Mouse (Mus musculus) subcutaneous adipose tissue, adult 2 months (tissue): ENCODE data around the gene Cyth1. TPM values are rescaled to one million over a fixed set of nuclear protein-coding genes. Genes with fewer than 3 reads are reported as not detected.

Source experiments
- polyA plus RNA-seq: library from polyadenylated mRNA; depleted of rRNA; stranded (reverse); fragments of >200 nt; gene quantifications from 2 replicates; pipeline ENCODE4 v1.2.3, GENCODE M21; 2012; ENCODE audit warnings: low replicate concordance; rRNA removed

Cyth1 gene
- 22.3 and 30.7 TPM in 2 replicates for polyA plus RNA-seq

GRCm38 (mm10) chr11:118248150-118249011 lies at the start of gene Cyth1:
Cyth1 (minus strand) TSS chr11:118248592.

GRCm38 (mm10) chr11:118289999-118290889 lies 41.9 kb upstream of the Cyth1 start, which contains the start of gene Usp36:
Usp36 (minus strand) TSS chr11:118290244.

GRCm38 (mm10) chr11:118130534-118130933 lies 117.9 kb downstream of the Cyth1 start, which contains the start of gene Dnah17:
Dnah17 (minus strand) TSS chr11:118130634.

Other genes starting within 250 kb of the Cyth1 start
- gene Dnah17, start 118.0 kb downstream of the Cyth1 start, polyA plus RNA-seq = 0.13 and 0.14 TPM in 2 replicates
- 16.0 and 26.8 TPM in 2 replicates for gene Usp36, start 41.7 kb upstream of the Cyth1 start, polyA plus RNA-seq
- 0.33 and 0.35 TPM in 2 replicates for gene Cep295nl, start 93.9 kb upstream of the Cyth1 start, polyA plus RNA-seq
- gene Timp2, start 107.1 kb upstream of the Cyth1 start, polyA plus RNA-seq = 299 and 366 TPM in 2 replicates
- 618 and 696 TPM in 2 replicates for gene Lgals3bp, start 153.5 kb upstream of the Cyth1 start, polyA plus RNA-seq
- 60.8 and 62.2 TPM in 2 replicates for gene Cant1, start 170.5 kb upstream of the Cyth1 start, polyA plus RNA-seq
- 47.4 and 73.5 TPM in 2 replicates for gene C1qtnf1, start 179.6 kb upstream of the Cyth1 start, polyA plus RNA-seq
- gene Engase, start 228.2 kb upstream of the Cyth1 start, polyA plus RNA-seq = 21.4 and 24.5 TPM in 2 replicates